Mouse (Mus musculus) lung, adult 2 months (tissue): Measurements from ENCODE around the gene Rrp36.

Experiments used
- CTCF ChIP-seq: fragments of 200-500 bp; IDR thresholded peaks from 2 replicates; pipeline ENCODE4 v1.5.1; 2011; ENCODE audit warnings: mild to moderate bottlenecking, low read length, control low read depth; ENCODE audit not compliant: insufficient read depth
- POLR2A ChIP-seq: fragments of 200-500 bp; IDR thresholded peaks from 2 replicates; pipeline ENCODE4 v1.6.1; 2011; ENCODE audit warnings: low read depth, mild to moderate bottlenecking, control low read depth, low read length, borderline replicate concordance; ENCODE audit errors: extremely low read depth

- TF ChIP-seq POLR2A, result no peak
- TF ChIP-seq CTCF, result no peak
These were observed 7.4 kb upstream of the Rrp36 start for GRCm38 (mm10) chr17:46681466-46682118.
